Mouse (Mus musculus): ENCODE measurements at regions not wholly inside any gene's neighbourhood (a gene's known extent, or its start where the extent isn't known, plus 50 kb on each side); places are given as distances from the start of the nearest gene placed in this dataset.

DNA sequence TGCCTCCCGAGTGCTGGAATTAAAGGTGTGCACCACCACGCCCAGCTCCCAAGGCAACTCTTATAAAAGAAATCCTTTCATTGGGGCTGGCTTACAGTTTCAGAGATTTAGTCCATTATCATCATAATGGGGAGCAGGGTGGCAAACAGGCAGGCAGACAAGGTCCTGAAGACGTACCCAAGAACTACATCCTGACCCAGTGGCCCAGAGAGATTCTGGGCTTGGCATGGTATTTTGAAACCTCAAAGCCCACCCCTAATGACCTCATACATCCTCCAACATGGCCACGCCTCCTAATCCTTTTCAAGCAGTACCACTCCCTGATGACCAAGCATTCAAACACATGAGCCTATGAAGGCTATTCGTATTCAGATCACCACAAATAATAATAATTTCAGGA lies 98.2 kb upstream of the Rpl38 start:
- TF ChIP-seq CTCF (IDR thresholded peaks at IDR 0.05; ENCODE audit: control insufficient read depth, insufficient read depth, low read length) (no peak), POLR2A (IDR thresholded peaks at IDR 0.05; ENCODE audit: borderline replicate concordance, control insufficient read depth, low read depth, low read length) (no peak)
